Mouse (Mus musculus) bone marrow macrophage, adult 2 months (primary cell): Measurements from ENCODE around the gene Cops7a.

Experiments used
- CTCF ChIP-seq: IDR thresholded peaks from 2 replicates; pipeline ENCODE4 v1.5.1; 2012; ENCODE audit warnings: low read depth, mild to moderate bottlenecking, low read length, moderate library complexity
- POLR2A ChIP-seq: IDR thresholded peaks from 2 replicates; pipeline ENCODE4 v1.6.1; 2012; ENCODE audit warnings: mild to moderate bottlenecking, low read depth, low read length, borderline replicate concordance

DNA sequence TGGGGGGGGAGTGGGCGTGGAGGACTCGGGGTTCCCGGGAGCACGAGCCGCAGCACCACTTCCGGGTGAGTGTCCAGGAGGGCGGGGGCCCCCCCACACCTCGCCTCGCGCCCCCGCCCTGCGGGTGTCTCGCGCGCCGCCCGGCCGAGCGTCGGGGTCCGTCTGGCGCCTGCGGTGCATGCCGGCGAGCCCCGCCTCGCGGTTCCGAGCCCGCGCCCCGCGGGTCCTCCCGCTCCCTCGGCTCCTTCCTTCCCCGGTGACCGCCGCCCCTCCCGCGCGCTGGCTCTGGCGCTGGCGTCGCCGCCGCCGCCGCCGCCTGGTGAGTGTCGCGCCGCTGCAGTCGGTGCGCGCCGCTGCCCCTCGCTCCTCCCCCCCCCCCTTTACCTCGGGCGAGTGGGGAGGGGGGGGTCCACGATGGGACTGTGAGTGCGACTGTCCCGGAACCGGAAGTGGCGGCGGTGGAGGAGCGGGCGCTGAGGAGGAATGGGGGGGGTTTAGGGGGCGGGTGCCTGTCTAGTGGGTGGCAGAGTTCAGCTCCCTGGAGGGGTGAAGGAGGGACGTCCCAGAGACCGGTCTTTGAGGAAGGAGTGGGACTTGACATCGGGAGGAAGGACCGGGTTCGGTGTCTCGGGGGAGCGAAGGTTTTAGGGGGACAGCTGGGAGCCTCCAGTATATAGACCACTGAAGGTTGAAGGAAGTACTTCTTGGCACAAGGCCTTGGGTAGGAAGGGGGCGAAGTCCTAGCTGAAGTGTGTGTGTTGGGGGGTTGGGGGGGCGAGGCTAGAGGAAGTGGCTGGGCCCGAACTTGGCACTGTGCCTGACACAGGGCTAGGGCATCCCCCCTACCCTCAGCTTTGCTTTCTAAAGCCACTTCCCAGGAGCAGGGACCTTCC, 44.1 kb upstream of the Cops7a start:
- TF ChIP-seq CTCF: 0 out of 2 replicates have a peak, but pooled peaks have one; percentile 7
- no peak for TF ChIP-seq POLR2A
